Mouse (Mus musculus): ENCODE results near the gene Timp2.

DNA sequence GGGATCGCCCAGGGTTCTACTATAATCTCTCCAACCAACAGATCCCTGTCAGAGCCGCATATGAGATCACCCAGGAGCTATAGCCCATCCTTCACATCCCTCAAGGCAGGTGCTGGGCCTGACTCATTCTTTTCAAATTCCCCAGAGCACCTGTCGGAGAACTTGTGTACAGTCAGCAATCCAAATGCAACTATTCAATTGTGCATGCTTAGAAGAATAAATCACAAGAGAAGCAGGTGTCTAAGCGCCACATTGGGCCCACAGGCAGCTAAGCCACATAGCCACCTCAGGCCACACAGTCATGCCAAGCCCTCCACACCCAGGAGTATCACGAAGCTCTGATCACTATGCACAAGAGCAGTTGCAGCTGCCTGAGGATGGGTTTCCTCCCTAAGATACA lies 6.0 kb downstream of the Timp2 start:
- no peak for TF ChIP-seq POLR2A (IDR thresholded peaks at IDR 0.05; ENCODE audit: extremely low read depth, insufficient read depth, low read length)
- TF ChIP-seq CTCF (IDR thresholded peaks at IDR 0.05; ENCODE audit: extremely low read depth, insufficient read depth, low read length): no peak
